Mouse (Mus musculus) myocyte (in vitro differentiated cells): Measurements from ENCODE around the gene Igf2r.

Source experiments
- E2F4 ChIP-seq: IDR thresholded peaks from one replicate; pipeline ENCODE4 v1.6.1; 2011; ENCODE audit warnings: mild to moderate bottlenecking, control low read depth, moderate library complexity; ENCODE audit not compliant: insufficient read depth
- POLR2A ChIP-seq: IDR thresholded peaks from one replicate; pipeline ENCODE4 v1.6.1; 2011; ENCODE audit warnings: low read depth, mild to moderate bottlenecking, control low read depth, moderate library complexity; ENCODE audit not compliant: insufficient read length

- TF ChIP-seq POLR2A (no peak), E2F4 (no peak)
Observed at GRCm38 (mm10) chr17:12654061-12654460, 115.4 kb downstream of the Igf2r start.
